Mouse (Mus musculus): ENCODE measurements around the gene Aldh8a1. TPM values are rescaled to one million over a fixed set of nuclear protein-coding genes. Genes with fewer than 3 reads are reported as not detected.

Gene Aldh8a1
- polyA plus RNA-seq, 1 experiment: not detected

GRCm38 (mm10) chr10:21350531-21351515 lies 26.3 kb upstream of the Aldh8a1 start:
- Histone ChIP-seq H3ac (ENCODE audit: control insufficient read depth, insufficient read length, low read depth) (no peak overlapping the region), H3K36me3 (ENCODE audit: control insufficient read depth, insufficient read depth) (peaks cover 72% of the 10 kb centered on the region), H3K4me3 (ENCODE audit: insufficient read depth, poor library complexity, severe bottlenecking) (no peak overlapping the region), H3K79me3 (ENCODE audit: low read depth) (no peaks in the 10 kb centered on the region), H3K27me3 (ENCODE audit: control insufficient read depth, insufficient read depth, insufficient read length) (no peaks in the 10 kb centered on the region), H3K79me2 (ENCODE audit: control insufficient read depth, insufficient read depth) (no peaks in the 10 kb centered on the region)
- TF ChIP-seq CTCF (IDR thresholded peaks at IDR 0.05; ENCODE audit: control insufficient read depth, insufficient read depth, insufficient read length) (no peak), FOSL1 (IDR thresholded peaks at IDR 0.05; ENCODE audit: insufficient read depth, low read length, poor library complexity, severe bottlenecking) (no peak)

- no peaks in the 10 kb centered on the region for H3K27me3 ChIP-seq (ENCODE audit: control insufficient read depth, insufficient read depth, insufficient read length)
- H3K4me3 ChIP-seq (ENCODE audit: insufficient read depth, poor library complexity, severe bottlenecking): no peak overlapping the region
- no peaks in the 10 kb centered on the region for H3K79me3 ChIP-seq (ENCODE audit: low read depth)
- H3K79me2 ChIP-seq (ENCODE audit: control insufficient read depth, insufficient read depth): no peaks in the 10 kb centered on the region
- peaks cover 62% of the 10 kb centered on the region for H3K36me3 ChIP-seq (ENCODE audit: control insufficient read depth, insufficient read depth)
- H3ac ChIP-seq (ENCODE audit: control insufficient read depth, insufficient read length, low read depth): no peak overlapping the region
- TF ChIP-seq CEBPB (IDR thresholded peaks at IDR 0.05; ENCODE audit: low read depth) (no peak), USF1 (IDR thresholded peaks at IDR 0.05; ENCODE audit: low read depth) (no peak), MYOD1 (IDR thresholded peaks at IDR 0.05; ENCODE audit: control insufficient read depth, insufficient read length, low read depth) (no peak), MYOG (IDR thresholded peaks at IDR 0.05; ENCODE audit: control insufficient read depth, extremely low read depth, insufficient read length) (no peak), CTCF (IDR thresholded peaks at IDR 0.05; ENCODE audit: control insufficient read depth, insufficient read depth, insufficient read length) (no peak), FOSL1 (IDR thresholded peaks at IDR 0.05; ENCODE audit: insufficient read depth, low read length, poor library complexity, severe bottlenecking) (no peak), MAX (IDR thresholded peaks at IDR 0.05) (no peak)
Observed at GRCm38 (mm10) chr10:21351766-21352165, 25.3 kb upstream of the Aldh8a1 start.

- no peaks in the 10 kb centered on the region for H3K79me2 ChIP-seq (ENCODE audit: control insufficient read depth, insufficient read depth)
- no peak overlapping the region for H3ac ChIP-seq (ENCODE audit: control insufficient read depth, insufficient read length, low read depth)
- no peak overlapping the region for H3K4me3 ChIP-seq (ENCODE audit: insufficient read depth, poor library complexity, severe bottlenecking)
- TF ChIP-seq MAX (IDR thresholded peaks at IDR 0.05): no peak
- no peak for TF ChIP-seq FOSL1 (IDR thresholded peaks at IDR 0.05; ENCODE audit: insufficient read depth, low read length, poor library complexity, severe bottlenecking)
- H3K27me3 ChIP-seq (ENCODE audit: control insufficient read depth, insufficient read depth, insufficient read length): no peaks in the 10 kb centered on the region
- peaks cover 49% of the 10 kb centered on the region for H3K36me3 ChIP-seq (ENCODE audit: control insufficient read depth, insufficient read depth)
- H3K79me3 ChIP-seq (ENCODE audit: low read depth): no peaks in the 10 kb centered on the region
Observed at GRCm38 (mm10) chr10:21353890-21354289, 23.2 kb upstream of the Aldh8a1 start.

GRCm38 (mm10) chr10:21354506-21354905 lies 22.6 kb upstream of the Aldh8a1 start:
- TF ChIP-seq CTCF (IDR thresholded peaks at IDR 0.05; ENCODE audit: control insufficient read depth, insufficient read depth, insufficient read length) (no peak), MAX (IDR thresholded peaks at IDR 0.05) (no peak), CEBPB (IDR thresholded peaks at IDR 0.05; ENCODE audit: low read depth) (no peak), USF1 (IDR thresholded peaks at IDR 0.05; ENCODE audit: low read depth) (no peak), MYOD1 (IDR thresholded peaks at IDR 0.05; ENCODE audit: control insufficient read depth, insufficient read length, low read depth) (no peak), FOSL1 (IDR thresholded peaks at IDR 0.05; ENCODE audit: insufficient read depth, low read length, poor library complexity, severe bottlenecking) (no peak), MYOG (IDR thresholded peaks at IDR 0.05; ENCODE audit: control insufficient read depth, extremely low read depth, insufficient read length) (no peak)
- H3K4me3 ChIP-seq (ENCODE audit: insufficient read depth, poor library complexity, severe bottlenecking): no peak overlapping the region
- H3K79me2 ChIP-seq (ENCODE audit: control insufficient read depth, insufficient read depth): no peaks in the 10 kb centered on the region
- H3K27me3 ChIP-seq (ENCODE audit: control insufficient read depth, insufficient read depth, insufficient read length): no peaks in the 10 kb centered on the region
- H3K36me3 ChIP-seq (ENCODE audit: control insufficient read depth, insufficient read depth): peaks cover 45% of the 10 kb centered on the region
- H3ac ChIP-seq (ENCODE audit: control insufficient read depth, insufficient read length, low read depth): no peak overlapping the region
- no peaks in the 10 kb centered on the region for H3K79me3 ChIP-seq (ENCODE audit: low read depth)

GRCm38 (mm10) chr10:21357986-21358385 lies 19.1 kb upstream of the Aldh8a1 start:
- Histone ChIP-seq H3K4me3 (ENCODE audit: insufficient read depth, poor library complexity, severe bottlenecking) (no peak overlapping the region), H3K36me3 (ENCODE audit: control insufficient read depth, insufficient read depth) (peaks cover 44% of the 10 kb centered on the region), H3ac (ENCODE audit: control insufficient read depth, insufficient read length, low read depth) (no peak overlapping the region), H3K27me3 (ENCODE audit: control insufficient read depth, insufficient read depth, insufficient read length) (no peaks in the 10 kb centered on the region), H3K79me3 (ENCODE audit: low read depth) (no peaks in the 10 kb centered on the region), H3K79me2 (ENCODE audit: control insufficient read depth, insufficient read depth) (no peaks in the 10 kb centered on the region)
- TF ChIP-seq CTCF (IDR thresholded peaks at IDR 0.05; ENCODE audit: control insufficient read depth, insufficient read depth, insufficient read length): no peak
- TF ChIP-seq USF1 (IDR thresholded peaks at IDR 0.05; ENCODE audit: low read depth): no peak
- TF ChIP-seq FOSL1 (IDR thresholded peaks at IDR 0.05; ENCODE audit: insufficient read depth, low read length, poor library complexity, severe bottlenecking): no peak
- no peak for TF ChIP-seq MAX (IDR thresholded peaks at IDR 0.05)
- no peak for TF ChIP-seq MYOG (IDR thresholded peaks at IDR 0.05; ENCODE audit: control insufficient read depth, extremely low read depth, insufficient read length)

GRCm38 (mm10) chr10:21359086-21359485 lies 18.0 kb upstream of the Aldh8a1 start:
- Histone ChIP-seq H3K27me3 (ENCODE audit: control insufficient read depth, insufficient read depth, insufficient read length) (no peaks in the 10 kb centered on the region), H3K79me2 (ENCODE audit: control insufficient read depth, insufficient read depth) (no peaks in the 10 kb centered on the region), H3K4me3 (ENCODE audit: insufficient read depth, poor library complexity, severe bottlenecking) (no peak overlapping the region), H3ac (ENCODE audit: control insufficient read depth, insufficient read length, low read depth) (no peak overlapping the region), H3K36me3 (ENCODE audit: control insufficient read depth, insufficient read depth) (peaks cover 51% of the 10 kb centered on the region), H3K79me3 (ENCODE audit: low read depth) (no peaks in the 10 kb centered on the region)
- TF ChIP-seq CEBPB (IDR thresholded peaks at IDR 0.05; ENCODE audit: low read depth): no peak
- TF ChIP-seq FOSL1 (IDR thresholded peaks at IDR 0.05; ENCODE audit: insufficient read depth, low read length, poor library complexity, severe bottlenecking): no peak
